Mouse (Mus musculus): Measurements from ENCODE around the gene Sec63. TPM values are rescaled to one million over a fixed set of nuclear protein-coding genes. Genes with fewer than 3 reads are reported as not detected.

Sec63 gene
- polyA plus RNA-seq, 1 experiment from 2014 or later: 29.4 TPM

GRCm38 (mm10) chr10:42849081-42849400, 87.7 kb downstream of the Sec63 start:
- Histone ChIP-seq H3K27me3 (replicated peaks; ENCODE audit: control insufficient read depth, insufficient read depth, low read length) (no peaks in the 10 kb centered on the region), H3K4me1 (replicated peaks; ENCODE audit: control insufficient read depth, insufficient read depth, low read length) (no peaks in the 10 kb centered on the region; the same call in 1 of the 2 replicates), H3K9me3 (ENCODE audit: control insufficient read depth, low read length) (no peaks in the 10 kb centered on the region), H3K4me3 (ENCODE audit: low read depth, low read length) (no peak overlapping the region), H3K9ac (ENCODE audit: low read length) (no peak overlapping the region), H3K36me3 (ENCODE audit: control insufficient read depth, insufficient read depth, low read length) (no peaks in the 10 kb centered on the region), H3K4me2 (ENCODE audit: low read length) (no peak overlapping the region), H3K27ac (ENCODE audit: low read depth) (no peak overlapping the region; the same call in 1 of the 2 replicates)
- ATAC-seq (replicated peaks; ENCODE audit: low FRiP score, low TSS enrichment, low read depth) (peak; percentile 59; the same call in 1 of the 2 replicates), DNase-seq (ENCODE audit: low spot score) (no peak)
- WGBS: 90% methylated on average over 7 of the region's 7 CpGs

GRCm38 (mm10) chr10:42854838-42855237, 93.5 kb downstream of the Sec63 start:
- Histone ChIP-seq H3K4me1 (replicated peaks; ENCODE audit: control insufficient read depth, insufficient read depth, low read length) (peaks cover 10% of the 10 kb centered on the region; the same call in 1 of the 2 replicates), H3K9ac (ENCODE audit: low read length) (no peak overlapping the region), H3K4me2 (ENCODE audit: low read length) (no peak overlapping the region), H3K27me3 (replicated peaks; ENCODE audit: control insufficient read depth, insufficient read depth, low read length) (no peaks in the 10 kb centered on the region), H3K4me3 (ENCODE audit: low read depth, low read length) (no peak overlapping the region), H3K27ac (ENCODE audit: low read depth) (peak overlapping the region; percentile 64; the same call in 1 of the 2 replicates), H3K9me3 (ENCODE audit: control insufficient read depth, low read length) (no peaks in the 10 kb centered on the region), H3K36me3 (ENCODE audit: control insufficient read depth, insufficient read depth, low read length) (no peaks in the 10 kb centered on the region)
- ATAC-seq (replicated peaks; ENCODE audit: low FRiP score, low TSS enrichment, low read depth): no peak
- 57% methylated on average over 4 of the region's 4 CpGs for WGBS
- no peak for DNase-seq (ENCODE audit: low spot score)

GRCm38 (mm10) chr10:42855250-42855649, 94.0 kb downstream of the Sec63 start:
- H3K4me1 ChIP-seq (replicated peaks; ENCODE audit: control insufficient read depth, insufficient read depth, low read length): peaks cover 14% of the 10 kb centered on the region; the same call in 1 of the 2 replicates
- H3K4me2 ChIP-seq (ENCODE audit: low read length): no peak overlapping the region
- ATAC-seq (replicated peaks; ENCODE audit: low FRiP score, low TSS enrichment, low read depth): no peak
- DNase-seq (ENCODE audit: low spot score): peak; percentile 64
- no peaks in the 10 kb centered on the region for H3K36me3 ChIP-seq (ENCODE audit: control insufficient read depth, insufficient read depth, low read length)
- H3K27me3 ChIP-seq (replicated peaks; ENCODE audit: control insufficient read depth, insufficient read depth, low read length): no peaks in the 10 kb centered on the region
- H3K9ac ChIP-seq (ENCODE audit: low read length): no peak overlapping the region
- H3K4me3 ChIP-seq (ENCODE audit: low read depth, low read length): no peak overlapping the region
- WGBS: 14% methylated on average over 5 of the region's 5 CpGs
- H3K27ac ChIP-seq (ENCODE audit: low read depth): peak overlapping the region; percentile 75
- no peaks in the 10 kb centered on the region for H3K9me3 ChIP-seq (ENCODE audit: control insufficient read depth, low read length)

- H3K9ac ChIP-seq (ENCODE audit: low read length): no peak overlapping the region
- H3K4me3 ChIP-seq (ENCODE audit: low read depth, low read length): no peak overlapping the region
- no peaks in the 10 kb centered on the region for H3K36me3 ChIP-seq (ENCODE audit: control insufficient read depth, insufficient read depth, low read length)
- peaks cover 21% of the 10 kb centered on the region; the same call in 1 of the 2 replicates for H3K4me1 ChIP-seq (replicated peaks; ENCODE audit: control insufficient read depth, insufficient read depth, low read length)
- no peak overlapping the region for H3K4me2 ChIP-seq (ENCODE audit: low read length)
- H3K27me3 ChIP-seq (replicated peaks; ENCODE audit: control insufficient read depth, insufficient read depth, low read length): no peaks in the 10 kb centered on the region
- no peak overlapping the region for H3K27ac ChIP-seq (ENCODE audit: low read depth)
- ATAC-seq (replicated peaks; ENCODE audit: low FRiP score, low TSS enrichment, low read depth) (no peak), DNase-seq (ENCODE audit: low spot score) (no peak)
- 96% methylated on average over 9 of the region's 9 CpGs for WGBS
- H3K9me3 ChIP-seq (ENCODE audit: control insufficient read depth, low read length): no peaks in the 10 kb centered on the region
Observed at GRCm38 (mm10) chr10:42856574-42856973, 95.3 kb downstream of the Sec63 start.

- H3K4me3 ChIP-seq (ENCODE audit: low read depth, low read length): no peak overlapping the region
- no peak overlapping the region for H3K27ac ChIP-seq (ENCODE audit: low read depth)
- no peaks in the 10 kb centered on the region for H3K36me3 ChIP-seq (ENCODE audit: control insufficient read depth, insufficient read depth, low read length)
- 97% methylated on average over 2 of the region's 2 CpGs for WGBS
- peaks cover 25% of the 10 kb centered on the region; the same call in 1 of the 2 replicates for H3K4me1 ChIP-seq (replicated peaks; ENCODE audit: control insufficient read depth, insufficient read depth, low read length)
- no peaks in the 10 kb centered on the region for H3K9me3 ChIP-seq (ENCODE audit: control insufficient read depth, low read length)
- no peaks in the 10 kb centered on the region for H3K27me3 ChIP-seq (replicated peaks; ENCODE audit: control insufficient read depth, insufficient read depth, low read length)
- H3K4me2 ChIP-seq (ENCODE audit: low read length): no peak overlapping the region
- ATAC-seq (replicated peaks; ENCODE audit: low FRiP score, low TSS enrichment, low read depth): no peak
- no peak for DNase-seq (ENCODE audit: low spot score)
- H3K9ac ChIP-seq (ENCODE audit: low read length): no peak overlapping the region
Observed at GRCm38 (mm10) chr10:42857021-42857420, 95.7 kb downstream of the Sec63 start.

GRCm38 (mm10) chr10:42859781-42860158, 98.5 kb downstream of the Sec63 start:
- no peak overlapping the region for H3K27ac ChIP-seq (ENCODE audit: low read depth)
- no peak overlapping the region for H3K4me3 ChIP-seq (ENCODE audit: low read depth, low read length)
- ATAC-seq (replicated peaks; ENCODE audit: low FRiP score, low TSS enrichment, low read depth) (no peak), DNase-seq (ENCODE audit: low spot score) (no peak)
- no peak overlapping the region for H3K4me2 ChIP-seq (ENCODE audit: low read length)
- no peaks in the 10 kb centered on the region for H3K36me3 ChIP-seq (ENCODE audit: control insufficient read depth, insufficient read depth, low read length)
- WGBS: 55% methylated on average over 2 of the region's 2 CpGs
- peaks cover 40% of the 10 kb centered on the region; the same call in 1 of the 2 replicates for H3K4me1 ChIP-seq (replicated peaks; ENCODE audit: control insufficient read depth, insufficient read depth, low read length)
- no peak overlapping the region for H3K9ac ChIP-seq (ENCODE audit: low read length)
- no peaks in the 10 kb centered on the region for H3K9me3 ChIP-seq (ENCODE audit: control insufficient read depth, low read length)
- no peaks in the 10 kb centered on the region for H3K27me3 ChIP-seq (replicated peaks; ENCODE audit: control insufficient read depth, insufficient read depth, low read length)

- H3K4me1 ChIP-seq (replicated peaks; ENCODE audit: control insufficient read depth, insufficient read depth, low read length): peaks cover 36% of the 10 kb centered on the region; the same call in 1 of the 2 replicates
- 0 out of 2 replicates have a peak within 1 kb of the TSS, but pooled peaks have one; percentile 5 for H3K9ac ChIP-seq (ENCODE audit: low read length)
- H3K4me3 ChIP-seq (ENCODE audit: low read depth, low read length): no peak within 1 kb of the TSS
- no peaks in the 10 kb centered on the region for H3K9me3 ChIP-seq (ENCODE audit: control insufficient read depth, low read length)
- DNase-seq (ENCODE audit: low spot score): peak; percentile 63
- H3K27me3 ChIP-seq (replicated peaks; ENCODE audit: control insufficient read depth, insufficient read depth, low read length): no peaks in the 10 kb centered on the region
- H3K36me3 ChIP-seq (ENCODE audit: control insufficient read depth, insufficient read depth, low read length): no peaks in the 10 kb centered on the region
- ATAC-seq (replicated peaks; ENCODE audit: low FRiP score, low TSS enrichment, low read depth): peak; percentile 48; the same call in 1 of the 2 replicates
- H3K27ac ChIP-seq (ENCODE audit: low read depth): no peak within 1 kb of the TSS
- 43% methylated on average over 17 of the region's 17 CpGs for WGBS
- H3K4me2 ChIP-seq (ENCODE audit: low read length): peak within 1 kb of the TSS; percentile 33
Observed at GRCm38 (mm10) chr10:42860159-42860911, 99.0 kb downstream of the Sec63 start, which contains the start of gene Scml4. Scml4 (plus strand) TSS chr10:42860370.

- no peak overlapping the region for H3K27ac ChIP-seq (ENCODE audit: low read depth)
- H3K36me3 ChIP-seq (ENCODE audit: control insufficient read depth, insufficient read depth, low read length): no peaks in the 10 kb centered on the region
- no peaks in the 10 kb centered on the region for H3K27me3 ChIP-seq (replicated peaks; ENCODE audit: control insufficient read depth, insufficient read depth, low read length)
- ATAC-seq (replicated peaks; ENCODE audit: low FRiP score, low TSS enrichment, low read depth): no peak
- H3K9me3 ChIP-seq (ENCODE audit: control insufficient read depth, low read length): no peaks in the 10 kb centered on the region
- WGBS: 81% methylated on average over 7 of the region's 7 CpGs
- no peak overlapping the region for H3K4me2 ChIP-seq (ENCODE audit: low read length)
- no peak overlapping the region for H3K9ac ChIP-seq (ENCODE audit: low read length)
- peaks cover 33% of the 10 kb centered on the region; the same call in 1 of the 2 replicates for H3K4me1 ChIP-seq (replicated peaks; ENCODE audit: control insufficient read depth, insufficient read depth, low read length)
- no peak overlapping the region for H3K4me3 ChIP-seq (ENCODE audit: low read depth, low read length)
- no peak for DNase-seq (ENCODE audit: low spot score)
Observed at GRCm38 (mm10) chr10:42861446-42861845, 100.2 kb downstream of the Sec63 start.

Data from intestine, embryonic 14.5 days (tissue).